Mouse (Mus musculus) CH12.LX (cell line): ENCODE data around the gene Slc23a2. TPM values are rescaled to one million over a fixed set of nuclear protein-coding genes. Genes with fewer than 3 reads are reported as not detected.

Experiments used
- DNase-seq: peaks from one replicate; pipeline ENCODE4 v3.0.0-alpha.2; 2013; ENCODE audit errors: extremely low read depth
- H3K27ac ChIP-seq: 2 replicates; pipeline ENCODE4 v1.5.1; 2012; ENCODE audit warnings: low read depth, mild to moderate bottlenecking, control low read depth, moderate library complexity; ENCODE audit not compliant: insufficient read depth
- H3K27me3 ChIP-seq: replicated peaks from 2 replicates; pipeline ENCODE3; 2012; ENCODE audit warnings: inconsistent platforms
- H3K36me3 ChIP-seq, 2 experiments: replicated peaks in 1 of 2; 2 replicates each; pipeline versions ENCODE3 to v1.6.1; 2012; ENCODE audit warnings: inconsistent platforms in 1 of 2, low read length in 1 of 2, mild to moderate bottlenecking in 1 of 2, mixed read lengths in 1 of 2, moderate library complexity in 1 of 2; ENCODE audit not compliant: control insufficient read depth in 1 of 2, insufficient read depth in 1 of 2
- H3K4me1 ChIP-seq, 2 experiments: 2 replicates each; pipeline ENCODE4 v1.6.1; 2012; ENCODE audit warnings: inconsistent platforms in 1 of 2, moderate library complexity in 1 of 2; ENCODE audit not compliant: insufficient read depth in 2 of 2, control insufficient read depth in 1 of 2
- H3K4me2 ChIP-seq: 2 replicates; pipeline ENCODE4 v1.6.1; 2012; ENCODE audit warnings: low read depth, mild to moderate bottlenecking, control low read depth; ENCODE audit not compliant: poor library complexity, insufficient read depth, severe bottlenecking
- H3K4me3 ChIP-seq, 3 experiments: fragments of 150-350 bp in 1 of 3; sonication (generic) in 1 of 3; replicated peaks in 1 of 3; 2 replicates each; pipeline versions ENCODE3 to v1.5.1; 2011 to 2012; ENCODE audit warnings: low read depth in 2 of 3, low read length in 2 of 3, mild to moderate bottlenecking in 2 of 3, moderate library complexity in 2 of 3, control low read depth in 1 of 3, improper control_type of control experiment in 1 of 3, inconsistent platforms in 1 of 3, mixed read lengths in 1 of 3; ENCODE audit not compliant: poor library complexity in 1 of 3
- H3K79me2 ChIP-seq: replicated peaks from 2 replicates; pipeline ENCODE4 v1.6.1; 2012; ENCODE audit warnings: mild to moderate bottlenecking, moderate library complexity; ENCODE audit not compliant: control insufficient read depth, poor library complexity, insufficient read depth, severe bottlenecking; ENCODE audit errors: extremely low read depth
- H3K9ac ChIP-seq: 2 replicates; pipeline ENCODE4 v1.6.1; 2012; ENCODE audit warnings: low read depth, mild to moderate bottlenecking, control low read depth, moderate library complexity; ENCODE audit not compliant: insufficient read depth
- H3K9me3 ChIP-seq: replicated peaks from 2 replicates; pipeline ENCODE3; 2012; ENCODE audit warnings: low read length, inconsistent platforms, mixed read lengths
- BHLHE40 ChIP-seq: IDR thresholded peaks from 2 replicates; pipeline ENCODE4 v1.6.1; 2011; ENCODE audit warnings: mild to moderate bottlenecking, low read depth, low read length, improper control_type of control experiment
- CHD1 ChIP-seq: IDR thresholded peaks from 2 replicates; pipeline ENCODE4 v1.6.1; 2012; ENCODE audit warnings: low read depth, low read length, improper control_type of control experiment, inconsistent platforms
- CHD2 ChIP-seq: IDR thresholded peaks from 2 replicates; pipeline ENCODE4 v1.6.1; 2011; ENCODE audit warnings: low read length, improper control_type of control experiment
- CTCF ChIP-seq, 2 experiments: IDR thresholded peaks in 1 of 2; conservative IDR thresholded peaks in 1 of 2; 2 replicates each; pipeline ENCODE4 v1.5.1; 2011 to 2012; ENCODE audit warnings: low read depth in 2 of 2, low read length in 2 of 2, improper control_type of control experiment in 1 of 2, inconsistent platforms in 1 of 2, mild to moderate bottlenecking in 1 of 2, moderate library complexity in 1 of 2
- E2F4 ChIP-seq: IDR thresholded peaks from 2 replicates; pipeline ENCODE4 v1.6.1; 2011; ENCODE audit warnings: low read depth, low read length, improper control_type of control experiment; ENCODE audit not compliant: insufficient replicate concordance
- ELF1 ChIP-seq: IDR thresholded peaks from 2 replicates; pipeline ENCODE4 v1.6.1; 2014; ENCODE audit warnings: low read depth, mild to moderate bottlenecking, inconsistent platforms, low read length, improper control_type of control experiment
- EP300 ChIP-seq: IDR thresholded peaks from 2 replicates; pipeline ENCODE4 v1.6.1; 2011; ENCODE audit warnings: low read length, improper control_type of control experiment
- ETS1 ChIP-seq: conservative IDR thresholded peaks from 2 replicates; pipeline ENCODE4 v1.6.1; 2012; ENCODE audit warnings: low read depth, mild to moderate bottlenecking, inconsistent platforms, low read length, improper control_type of control experiment, moderate library complexity
- GABPA ChIP-seq: IDR thresholded peaks from 2 replicates; pipeline ENCODE4 v1.6.1; 2012; ENCODE audit warnings: low read depth, low read length, improper control_type of control experiment, inconsistent platforms; ENCODE audit not compliant: insufficient replicate concordance
- HCFC1 ChIP-seq: IDR thresholded peaks from 2 replicates; pipeline ENCODE4 v1.6.1; 2012; ENCODE audit warnings: low read depth, mild to moderate bottlenecking, inconsistent platforms, low read length, improper control_type of control experiment
- IRF4 ChIP-seq: IDR thresholded peaks from 2 replicates; pipeline ENCODE4 v1.6.1; 2014; ENCODE audit warnings: low read depth, mild to moderate bottlenecking, inconsistent platforms, low read length, improper control_type of control experiment
- JUN ChIP-seq: IDR thresholded peaks from 2 replicates; pipeline ENCODE4 v1.6.1; 2011; ENCODE audit warnings: low read depth, mild to moderate bottlenecking, low read length, improper control_type of control experiment, moderate library complexity; ENCODE audit not compliant: insufficient read depth
- JUND ChIP-seq: conservative IDR thresholded peaks from 2 replicates; pipeline ENCODE4 v1.6.1; 2011; ENCODE audit warnings: low read depth, low read length, improper control_type of control experiment
- MAFK ChIP-seq: IDR thresholded peaks from 2 replicates; pipeline ENCODE4 v1.6.1; 2011; ENCODE audit warnings: low read length, improper control_type of control experiment; ENCODE audit not compliant: insufficient replicate concordance
- MAX ChIP-seq: IDR thresholded peaks from 2 replicates; pipeline ENCODE4 v1.6.1; 2011; ENCODE audit warnings: low read length, improper control_type of control experiment
- MAZ ChIP-seq: IDR thresholded peaks from 2 replicates; pipeline ENCODE4 v1.6.1; 2012; ENCODE audit warnings: low read depth, mild to moderate bottlenecking, inconsistent platforms, low read length, improper control_type of control experiment, moderate library complexity
- MXI1 ChIP-seq: IDR thresholded peaks from 2 replicates; pipeline ENCODE4 v1.6.1; 2011; ENCODE audit warnings: mild to moderate bottlenecking, low read depth, low read length, improper control_type of control experiment
- MYC ChIP-seq: IDR thresholded peaks from 2 replicates; pipeline ENCODE4 v1.6.1; 2011; ENCODE audit warnings: low read depth, mild to moderate bottlenecking, improper control_type of control experiment, low read length
- NRF1 ChIP-seq: IDR thresholded peaks from 2 replicates; pipeline ENCODE4 v1.6.1; 2014; ENCODE audit warnings: low read depth, mild to moderate bottlenecking, inconsistent platforms, low read length, improper control_type of control experiment, moderate library complexity
- PAX5 ChIP-seq: IDR thresholded peaks from 2 replicates; pipeline ENCODE4 v1.6.1; 2012; ENCODE audit warnings: low read length, inconsistent platforms, mixed read lengths
- POLR2A ChIP-seq: IDR thresholded peaks from 2 replicates; pipeline ENCODE4 v1.6.1; 2011; ENCODE audit warnings: low read depth, mild to moderate bottlenecking, improper control_type of control experiment, low read length
- RAD21 ChIP-seq: IDR thresholded peaks from 2 replicates; pipeline ENCODE4 v1.6.1; 2011; ENCODE audit warnings: low read depth, mild to moderate bottlenecking, low read length, improper control_type of control experiment, moderate library complexity
- RCOR1 ChIP-seq: conservative IDR thresholded peaks from 2 replicates; pipeline ENCODE4 v1.6.1; 2012; ENCODE audit warnings: low read depth, mild to moderate bottlenecking, inconsistent platforms, low read length, improper control_type of control experiment
- SIN3A ChIP-seq: IDR thresholded peaks from 2 replicates; pipeline ENCODE4 v1.6.1; 2012; ENCODE audit warnings: low read length, improper control_type of control experiment, inconsistent platforms
- TBP ChIP-seq: conservative IDR thresholded peaks from 2 replicates; pipeline ENCODE4 v1.6.1; 2011; ENCODE audit warnings: low read depth, low read length, improper control_type of control experiment
- TCF12 ChIP-seq: IDR thresholded peaks from 2 replicates; pipeline ENCODE4 v1.6.1; 2014; ENCODE audit warnings: low read depth, mild to moderate bottlenecking, inconsistent platforms, low read length, improper control_type of control experiment
- UBTF ChIP-seq: IDR thresholded peaks from 2 replicates; pipeline ENCODE4 v1.6.1; 2012; ENCODE audit warnings: low read depth, mild to moderate bottlenecking, inconsistent platforms, low read length, improper control_type of control experiment, moderate library complexity
- USF1 ChIP-seq: IDR thresholded peaks from 2 replicates; pipeline ENCODE4 v1.6.1; 2014; ENCODE audit warnings: low read depth, mild to moderate bottlenecking, inconsistent platforms, low read length, improper control_type of control experiment
- ZC3H11A ChIP-seq: IDR thresholded peaks from 2 replicates; pipeline ENCODE4 v1.6.1; 2012; ENCODE audit warnings: low read depth, mild to moderate bottlenecking, inconsistent platforms, low read length, improper control_type of control experiment
- ZKSCAN1 ChIP-seq: IDR thresholded peaks from 2 replicates; pipeline ENCODE4 v1.6.1; 2012; ENCODE audit warnings: low read depth, inconsistent platforms, low read length, improper control_type of control experiment, borderline replicate concordance
- ZMIZ1 ChIP-seq: IDR thresholded peaks from 2 replicates; pipeline ENCODE4 v1.6.1; 2012; ENCODE audit warnings: low read depth, mild to moderate bottlenecking, inconsistent platforms, low read length, improper control_type of control experiment
- dilution Hi-C: fragments of 300-500 bp; cut with MboI; formaldehyde crosslinking; loops from 2 replicates; pipeline ENCODE4 v1.14.3; 2020; ENCODE audit warnings: low sequenced_read_pairs; ENCODE audit not compliant: extremely low pct_unique_long_range_greater_than_20kb, extremely low pct_ligation_motif_present
- in situ Hi-C: fragments of 300-500 bp; cut with MboI; formaldehyde crosslinking; loops from 3 replicates; pipeline ENCODE4 v1.14.3; 2019; ENCODE audit warnings: low sequenced_read_pairs, low pct_ligation_motif_present, low pct_unique_long_range_greater_than_20kb, mixed read lengths
- polyA plus RNA-seq: library from polyadenylated mRNA; unstranded; fragments of >175 nt; gene quantifications from 2 replicates; pipeline ENCODE4 v1.2.1, GENCODE M21; 2012; ENCODE audit warnings: low read depth; ENCODE audit not compliant: insufficient read length
- total RNA-seq, 2 experiments: library from RNA; depleted of rRNA; stranded (reverse); fragments of 300-350 nt in 1 of 2; fragments of >200 nt in 1 of 2; gene quantifications; 2 replicates each; pipeline ENCODE4 v1.2.3; 2012 to 2014

Slc23a2 gene
- total and polyA plus RNA-seq, 3 experiments, result 10.6 to 21.7 (median 13.4) TPM

DNA sequence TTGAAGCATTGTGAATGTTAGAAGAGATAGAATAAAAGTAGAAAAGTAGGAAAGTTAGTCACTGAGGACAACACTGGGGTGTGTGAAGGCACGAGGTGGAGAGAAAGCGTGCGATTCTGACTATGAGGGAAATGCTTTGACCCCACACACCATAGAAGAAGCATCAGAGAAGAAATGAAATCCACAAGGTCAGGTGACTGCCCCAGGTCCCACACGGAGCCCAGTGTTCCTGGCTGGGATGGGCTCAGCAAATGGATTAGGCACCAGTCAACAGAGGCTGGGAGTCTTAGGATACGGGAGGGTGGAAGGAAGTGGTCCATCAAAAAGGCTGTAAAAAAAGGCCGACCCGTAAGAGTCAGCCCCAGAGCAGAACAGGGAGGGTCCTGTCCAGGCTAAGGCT lies 124.5 kb downstream of the Slc23a2 start:
- Histone ChIP-seq H3K27ac (peak overlapping the region; percentile 99), H3K27me3 (no peaks in the 10 kb centered on the region), H3K4me2 (peak overlapping the region; percentile 96), H3K4me1 (peaks cover 35 to 93% of the 10 kb centered on the region in 2 experiments), H3K4me3 (peak overlapping the region; percentile 49 to 53 (median 51)), H3K36me3 (peaks cover 9 to 54% of the 10 kb centered on the region in 2 experiments), H3K9ac (peak overlapping the region; percentile 91), H3K9me3 (no peaks in the 10 kb centered on the region), H3K79me2 (peaks cover 71% of the 10 kb centered on the region)
- in situ Hi-C loops, result loop anchor here (5.0 kb wide), 1 partner anchor 37 kb away; no protein-coding TSS in a partner anchor
- dilution Hi-C loops, result no loop called here
- no peak for TF ChIP-seq POLR2A
- no peak for TF ChIP-seq UBTF
- TF ChIP-seq HCFC1, result no peak
- TF ChIP-seq RAD21, result no peak
- TF ChIP-seq USF1, result peak; percentile 26; the same call in 1 of the 2 replicates
- no peak for TF ChIP-seq PAX5
- TF ChIP-seq BHLHE40, result peak; percentile 72
- no peak for TF ChIP-seq CHD1
- TF ChIP-seq ETS1, result no peak
- TF ChIP-seq NRF1, result no peak
- no peak for DNase-seq

DNA sequence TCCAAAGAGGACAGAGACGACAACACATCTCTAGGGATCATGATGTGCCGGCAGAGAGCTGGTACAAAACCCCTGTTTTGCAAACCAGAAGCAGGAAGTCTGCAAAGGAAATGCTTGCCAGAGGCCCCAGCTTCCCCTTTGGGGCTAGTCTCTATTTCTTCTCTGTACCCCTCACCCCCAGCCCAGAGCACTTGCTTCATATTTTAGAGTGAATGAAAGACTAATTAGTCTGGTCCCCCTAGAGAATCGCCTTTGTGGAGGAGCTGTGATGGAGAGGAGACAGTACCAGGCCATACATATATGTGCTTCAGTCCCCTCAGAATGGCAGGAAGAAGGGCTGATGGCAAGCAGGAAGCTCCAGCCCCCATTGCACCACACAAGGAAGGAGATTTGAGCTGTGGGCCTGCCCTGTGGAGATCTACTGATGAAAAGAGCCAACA lies 125.5 kb downstream of the Slc23a2 start:
- no peaks in the 10 kb centered on the region for H3K9me3 ChIP-seq
- peaks cover 13 to 53% of the 10 kb centered on the region in 2 experiments for H3K36me3 ChIP-seq
- H3K4me3 ChIP-seq, result peak overlapping the region; percentile 39 to 53 (median 49)
- in situ Hi-C loops (no loop called here), dilution Hi-C loops (no loop called here)
- peak; percentile 85 for DNase-seq
- peaks cover 66% of the 10 kb centered on the region for H3K79me2 ChIP-seq
- H3K4me1 ChIP-seq, result peaks cover 42 to 91% of the 10 kb centered on the region in 2 experiments
- peak overlapping the region; percentile 99 for H3K27ac ChIP-seq
- H3K4me2 ChIP-seq, result peak overlapping the region; percentile 96
- no peaks in the 10 kb centered on the region for H3K27me3 ChIP-seq
- H3K9ac ChIP-seq, result peak overlapping the region; percentile 91
- TF ChIP-seq JUN (no peak), ZKSCAN1 (no peak), RCOR1 (peak; percentile 69; the same call in 1 of the 2 replicates), POLR2A (peak; percentile 56; the same call in 1 of the 2 replicates), BHLHE40 (peak; percentile 84), MAFK (peak; percentile 78), ETS1 (peak; percentile 86), CTCF (conservative IDR thresholded peaks at IDR 0.05 in 1 of 2, IDR thresholded peaks at IDR 0.05 in 1 of 2; ENCODE audit: low read depth in 2 of 2, low read length in 2 of 2) (no peak), TBP (peak; percentile 76; the same call in 1 of the 2 replicates), HCFC1 (peak; percentile 67), ELF1 (peak; percentile 84), ZMIZ1 (peak; percentile 82), TCF12 (peak; percentile 91), JUND (no peak), SIN3A (peak; percentile 94), MYC (peak; percentile 73; the same call in 1 of the 2 replicates), PAX5 (no peak), GABPA (no peak), MAX (peak; percentile 46; the same call in 1 of the 2 replicates), NRF1 (no peak), CHD1 (peak; percentile 30; the same call in 1 of the 2 replicates), EP300 (peak; percentile 93), MXI1 (peak; percentile 68), USF1 (no peak), IRF4 (peak; percentile 71; the same call in 1 of the 2 replicates), RAD21 (peak; percentile 7), ZC3H11A (no peak), E2F4 (no peak), MAZ (peak; percentile 87), CHD2 (peak; percentile 86)
